Mouse (Mus musculus): ENCODE results near the gene Gpx6. TPM values are rescaled to one million over a fixed set of nuclear protein-coding genes. Genes with fewer than 3 reads are reported as not detected.

The Gpx6 gene
- polyA plus RNA-seq (2017; shearing (Covaris generic)), result not detected

GRCm38 (mm10) chr13:21311926-21312325 lies at the start of gene Gpx6:
Gene Gpx6 (plus strand): TSS chr13:21312125.

GRCm38 (mm10) chr13:21292631-21293030 lies 19.3 kb upstream of the Gpx6 start, which contains the start of gene Gpx5:
Gene Gpx5 (minus strand): TSS chr13:21292731.

GRCm38 (mm10) chr13:21346610-21347009 lies 34.7 kb downstream of the Gpx6 start, which contains the start of gene Olfr1367:
Gene Olfr1367 (plus strand): TSS chr13:21346910.

GRCm38 (mm10) chr13:21362621-21363248 lies 50.8 kb downstream of the Gpx6 start, which contains the start of gene Zscan12:
Gene Zscan12 (plus strand): TSS chr13:21362820.

Other genes starting within 250 kb of the Gpx6 start
- gene Olfr1370, start 237.2 kb upstream of the Gpx6 start, polyA plus RNA-seq (2017; shearing (Covaris generic)), result not detected
- gene Olfr1369-ps1, start 200.6 kb upstream of the Gpx6 start, polyA plus RNA-seq (2017; shearing (Covaris generic)), result not detected
- gene Olfr263, start 182.5 kb upstream of the Gpx6 start, polyA plus RNA-seq (2017; shearing (Covaris generic)), result not detected
- not detected for gene Olfr1368, start 166.3 kb upstream of the Gpx6 start, polyA plus RNA-seq (2017; shearing (Covaris generic))
- 23.4 TPM for gene Trim27, start 132.7 kb upstream of the Gpx6 start, polyA plus RNA-seq (2017; shearing (Covaris generic))
- gene Gpx5, start 19.4 kb upstream of the Gpx6 start, polyA plus RNA-seq (2017; shearing (Covaris generic)), result not detected
- not detected for gene Olfr1367, start 34.8 kb downstream of the Gpx6 start, polyA plus RNA-seq (2017; shearing (Covaris generic))
- 12.6 TPM for gene Zscan12, start 50.7 kb downstream of the Gpx6 start, polyA plus RNA-seq (2017; shearing (Covaris generic))
- gene Zkscan3, start 90.6 kb downstream of the Gpx6 start, polyA plus RNA-seq (2017; shearing (Covaris generic)), result 77.3 TPM
- 0.72 TPM for gene Pgbd1, start 128.9 kb downstream of the Gpx6 start, polyA plus RNA-seq (2017; shearing (Covaris generic))
- 10.4 TPM for gene Zscan26, start 141.6 kb downstream of the Gpx6 start, polyA plus RNA-seq (2017; shearing (Covaris generic))
- gene Nkapl, start 156.4 kb downstream of the Gpx6 start, polyA plus RNA-seq (2017; shearing (Covaris generic)), result not detected
- gene Zkscan4, start 166.8 kb downstream of the Gpx6 start, polyA plus RNA-seq (2017; shearing (Covaris generic)), result not detected
- gene Gm10065, start 167.3 kb downstream of the Gpx6 start, polyA plus RNA-seq (2017; shearing (Covaris generic)), result not detected
- not detected for gene AK157302, start 183.1 kb downstream of the Gpx6 start, polyA plus RNA-seq (2017; shearing (Covaris generic))
- gene Gm11273, start 189.3 kb downstream of the Gpx6 start, polyA plus RNA-seq (2017; shearing (Covaris generic)), result 14.1 TPM
- 9.4 TPM for gene Zkscan8, start 219.0 kb downstream of the Gpx6 start, polyA plus RNA-seq (2017; shearing (Covaris generic))
- gene Olfr1366, start 230.7 kb downstream of the Gpx6 start, polyA plus RNA-seq (2017; shearing (Covaris generic)), result not detected
- not detected for gene Olfr1535, start 247.8 kb downstream of the Gpx6 start, polyA plus RNA-seq (2017; shearing (Covaris generic))

Data from activated CD4-positive, CD25-positive, alpha-beta regulatory T cell, adult 9 weeks (primary cell).